Mouse (Mus musculus): ENCODE measurements around the gene Nlrp6. TPM values are rescaled to one million over a fixed set of nuclear protein-coding genes. Genes with fewer than 3 reads are reported as not detected.
A peak's percentile ranks its signal among the peaks of the same experiment; 100 is the strongest.

Nlrp6 gene
- polyA plus RNA-seq, 1 experiment from 2014 or later: 2.1 TPM

DNA sequence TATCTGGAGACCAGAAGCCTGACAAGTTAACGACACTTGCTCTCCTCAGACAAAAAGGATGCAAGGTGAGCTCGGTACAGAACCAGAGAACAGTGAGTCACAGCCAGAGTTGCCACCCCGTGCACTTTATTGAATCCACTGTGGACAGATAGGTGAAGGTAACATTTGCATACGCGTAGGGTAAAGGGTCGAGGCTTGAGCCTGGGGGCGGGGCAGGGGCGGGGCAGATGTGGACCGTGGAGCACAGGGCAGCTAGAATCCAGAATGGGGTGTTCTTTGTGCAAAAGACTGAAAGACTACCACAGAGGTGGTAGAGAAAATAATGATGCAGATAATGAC is 34.0 kb downstream of the Nlrp6 start:
- WGBS: 6% methylated on average over 9 of the region's 9 CpGs

DNA sequence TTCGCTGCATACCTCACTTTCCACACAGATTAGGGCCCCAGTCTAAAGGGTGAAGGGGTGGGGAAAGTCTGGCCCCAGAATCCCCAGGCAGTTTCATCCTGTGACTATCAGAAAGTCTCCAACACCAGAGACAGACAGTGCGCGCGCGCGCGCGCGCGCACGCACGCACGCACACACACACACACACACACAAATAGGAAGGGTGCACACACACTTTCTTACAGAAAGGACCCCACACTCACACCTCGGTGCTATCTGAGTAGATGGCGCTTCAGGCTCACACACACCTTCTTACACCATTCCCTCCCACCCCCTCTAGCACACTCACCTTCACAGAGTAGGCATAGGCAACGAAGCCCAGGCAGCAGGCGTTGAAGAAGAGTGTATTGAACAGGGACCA is 34.6 kb downstream of the Nlrp6 start:
- Histone ChIP-seq H3K27ac (peak overlapping the region; percentile 92), H3K9ac (ENCODE audit: low read depth, low read length) (peak overlapping the region; percentile 65), H3K4me1 (replicated peaks; ENCODE audit: insufficient read depth, low read length) (peaks cover 30% of the 10 kb centered on the region), H3K4me2 (ENCODE audit: low read length) (peak overlapping the region; percentile 64), H3K4me3 (replicated peaks; ENCODE audit: low read depth, low read length) (peak overlapping the region; percentile 56), H3K36me3 (ENCODE audit: insufficient read depth, low read length) (no peaks in the 10 kb centered on the region), H3K27me3 (ENCODE audit: insufficient read depth, low read length) (no peaks in the 10 kb centered on the region), H3K9me3 (replicated peaks; ENCODE audit: low read length) (no peaks in the 10 kb centered on the region)
- 2% methylated on average over 17 of the region's 17 CpGs for WGBS
- no peak for TF ChIP-seq CTCF (IDR thresholded peaks at IDR 0.05; ENCODE audit: low read depth)
- peak; percentile 38 for ATAC-seq (replicated peaks; ENCODE audit: low FRiP score, low read depth)
- DNase-seq (ENCODE audit: low spot score): peak; percentile 44

More for the DNA sequence above, 34.0 kb downstream of the Nlrp6 start:
- no peak for DNase-seq (ENCODE audit: low spot score)
- Histone ChIP-seq H3K27ac (no peak overlapping the region), H3K4me3 (replicated peaks; ENCODE audit: low read depth, low read length) (peak overlapping the region; percentile 56), H3K36me3 (ENCODE audit: insufficient read depth, low read length) (no peaks in the 10 kb centered on the region), H3K27me3 (ENCODE audit: insufficient read depth, low read length) (no peaks in the 10 kb centered on the region), H3K4me1 (replicated peaks; ENCODE audit: insufficient read depth, low read length) (peaks cover 32% of the 10 kb centered on the region), H3K4me2 (ENCODE audit: low read length) (peak overlapping the region; percentile 64), H3K9me3 (replicated peaks; ENCODE audit: low read length) (no peaks in the 10 kb centered on the region), H3K9ac (ENCODE audit: low read depth, low read length) (peak overlapping the region; percentile 65)
- ATAC-seq (replicated peaks; ENCODE audit: low FRiP score, low read depth): no peak
- no peak for TF ChIP-seq CTCF (IDR thresholded peaks at IDR 0.05; ENCODE audit: low read depth)

DNA sequence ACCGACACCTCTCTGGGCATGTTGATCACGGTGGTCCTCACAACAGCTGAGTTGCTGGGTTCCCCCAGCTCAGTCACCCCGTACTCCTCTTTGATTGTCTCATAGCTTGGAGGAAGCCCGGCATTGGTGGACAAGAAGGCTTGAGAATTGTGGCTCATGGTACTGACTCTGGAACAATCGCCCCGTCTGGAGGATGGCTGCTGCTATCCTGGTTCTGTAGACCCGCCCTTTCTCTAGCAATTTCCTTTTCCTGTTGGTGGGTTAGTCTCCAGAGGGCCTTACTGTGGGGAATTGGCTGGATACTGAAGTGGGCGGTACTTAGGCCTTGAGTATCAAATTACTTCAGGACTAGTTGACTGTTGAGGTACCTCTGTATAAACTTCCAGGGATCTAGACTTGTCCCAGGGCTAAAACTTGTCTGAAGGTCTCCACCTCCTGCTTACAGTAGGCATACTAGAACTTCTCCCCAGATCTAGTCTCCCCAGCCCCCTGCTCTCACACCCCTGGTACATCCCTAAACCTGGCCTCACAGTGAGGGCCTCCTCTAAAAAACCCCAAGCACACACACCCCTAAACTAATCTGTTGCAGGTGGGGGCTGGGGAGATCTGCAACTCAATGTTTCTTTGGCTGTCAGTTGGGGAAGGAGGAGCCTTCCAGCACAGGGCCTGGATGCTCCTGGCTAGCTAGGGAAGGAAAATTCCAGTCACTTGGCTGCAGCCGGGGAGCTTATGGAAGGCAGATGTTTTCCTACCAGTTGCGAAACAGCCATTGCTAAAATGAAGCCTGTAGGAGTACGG is 35.3 kb downstream of the Nlrp6 start, which contains the start of the genes Gm45717 and Ifitm2:
Gene Gm45717, minus strand, starts transcription at position 180 of the 798 bp plus-strand sequence.
Gene Ifitm2, minus strand, starts transcription at position 230 of the 798 bp plus-strand sequence.
- H3K4me2 ChIP-seq (ENCODE audit: low read length): peak within 1 kb of the TSS; percentile 64
- ATAC-seq (replicated peaks; ENCODE audit: low FRiP score, low read depth): peak; percentile 87
- no peaks in the 10 kb centered on the region for H3K27me3 ChIP-seq (ENCODE audit: insufficient read depth, low read length)
- H3K4me1 ChIP-seq (replicated peaks; ENCODE audit: insufficient read depth, low read length): peaks cover 24% of the 10 kb centered on the region
- no peaks in the 10 kb centered on the region for H3K36me3 ChIP-seq (ENCODE audit: insufficient read depth, low read length)
- H3K4me3 ChIP-seq (replicated peaks; ENCODE audit: low read depth, low read length): peak within 1 kb of the TSS; percentile 56
- WGBS: 10% methylated on average over 11 of the region's 11 CpGs
- TF ChIP-seq CTCF (IDR thresholded peaks at IDR 0.05; ENCODE audit: low read depth): peak; percentile 19; the same call in 1 of the 2 replicates
- H3K9me3 ChIP-seq (replicated peaks; ENCODE audit: low read length): no peaks in the 10 kb centered on the region
- peak within 1 kb of the TSS; percentile 92 for H3K27ac ChIP-seq
- peak within 1 kb of the TSS; percentile 65 for H3K9ac ChIP-seq (ENCODE audit: low read depth, low read length)
- peak; percentile 99 for DNase-seq (ENCODE audit: low spot score)

DNA sequence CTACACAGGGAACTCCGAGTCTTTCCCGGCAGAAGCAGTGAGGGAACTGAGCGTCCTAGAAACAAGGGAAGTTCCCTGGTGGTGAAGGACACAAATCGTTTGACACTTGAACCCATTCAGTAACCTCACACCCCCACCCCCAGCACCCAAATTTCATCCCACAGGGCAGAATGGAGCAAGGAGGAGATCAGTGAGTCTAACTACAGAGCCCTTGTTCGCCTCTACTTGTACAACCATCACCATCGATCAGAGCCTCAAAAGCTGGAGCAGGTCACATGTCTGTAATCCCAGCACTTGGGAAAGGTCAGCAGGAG is 35.8 kb downstream of the Nlrp6 start:
- DNase-seq (ENCODE audit: low spot score): no peak
- Histone ChIP-seq H3K9me3 (replicated peaks; ENCODE audit: low read length) (no peaks in the 10 kb centered on the region), H3K4me1 (replicated peaks; ENCODE audit: insufficient read depth, low read length) (peaks cover 20% of the 10 kb centered on the region; the same call in 1 of the 2 replicates), H3K27me3 (ENCODE audit: insufficient read depth, low read length) (no peaks in the 10 kb centered on the region), H3K27ac (peak overlapping the region; percentile 92), H3K4me2 (ENCODE audit: low read length) (peak overlapping the region; percentile 64; the same call in 1 of the 2 replicates), H3K9ac (ENCODE audit: low read depth, low read length) (no peak overlapping the region), H3K36me3 (ENCODE audit: insufficient read depth, low read length) (no peaks in the 10 kb centered on the region), H3K4me3 (replicated peaks; ENCODE audit: low read depth, low read length) (no peak overlapping the region)
- no peak for ATAC-seq (replicated peaks; ENCODE audit: low FRiP score, low read depth)
- no peak for TF ChIP-seq CTCF (IDR thresholded peaks at IDR 0.05; ENCODE audit: low read depth)
- WGBS: 41% methylated on average over 6 of the region's 6 CpGs

DNA sequence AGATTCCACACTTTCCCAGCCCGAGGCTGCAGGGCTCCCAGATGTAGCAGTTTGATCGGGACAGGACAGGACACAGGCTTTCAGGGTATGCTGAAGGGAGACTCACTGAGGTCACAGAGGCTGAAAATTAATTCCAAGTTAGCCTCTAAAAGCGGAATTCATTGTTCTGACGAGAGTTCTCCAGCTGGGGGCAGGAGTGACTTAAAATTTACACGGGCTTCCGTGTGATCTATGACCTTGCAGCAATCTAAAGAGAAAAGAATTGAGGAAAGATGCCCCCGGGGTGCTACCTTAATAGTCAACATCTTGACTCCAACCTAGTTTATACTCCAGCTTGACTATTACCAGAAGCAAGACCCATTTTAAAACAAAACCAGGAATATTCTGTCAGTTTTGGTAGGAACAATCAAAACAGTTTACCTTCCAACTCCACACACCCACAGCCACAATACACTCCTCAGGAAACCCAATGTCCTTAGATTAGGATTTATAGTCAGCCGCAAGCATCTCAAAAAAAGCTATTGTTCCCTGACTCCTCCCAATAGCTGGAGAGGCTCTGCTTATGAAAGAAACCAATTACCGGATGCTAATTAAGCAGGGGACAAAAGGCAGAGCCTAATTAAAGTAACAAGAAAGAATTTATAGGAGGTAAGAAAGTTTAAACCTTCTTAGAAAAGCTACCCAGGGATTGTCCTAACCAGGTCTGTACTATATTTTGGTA is 38.6 kb downstream of the Nlrp6 start:
- peak; percentile 78 for DNase-seq (ENCODE audit: low spot score)
- 7% methylated on average over 9 of the region's 9 CpGs for WGBS

DNA sequence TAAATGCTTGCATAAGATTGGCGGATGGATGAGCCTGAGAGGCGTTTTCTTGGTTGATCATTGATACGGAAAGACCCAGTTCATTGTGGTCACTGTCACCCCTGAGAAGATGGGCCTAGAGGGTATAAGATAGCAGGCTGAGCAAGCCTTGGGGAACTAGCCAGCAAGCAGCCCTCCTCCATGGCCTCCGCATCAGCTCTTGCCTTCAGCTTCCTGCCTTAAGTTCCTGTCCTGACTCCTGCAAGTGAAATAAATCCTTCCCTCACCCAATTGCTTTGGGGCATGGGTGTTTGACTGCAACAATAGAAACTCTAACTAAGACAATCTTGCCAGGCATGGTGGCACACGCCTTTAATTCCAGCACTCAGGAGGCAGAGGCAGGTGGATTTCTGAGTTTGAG is 39.3 kb downstream of the Nlrp6 start:
- H3K36me3 ChIP-seq (ENCODE audit: insufficient read depth, low read length): no peaks in the 10 kb centered on the region
- H3K27me3 ChIP-seq (ENCODE audit: insufficient read depth, low read length): no peaks in the 10 kb centered on the region
- no peaks in the 10 kb centered on the region for H3K9me3 ChIP-seq (replicated peaks; ENCODE audit: low read length)
- no peak overlapping the region for H3K9ac ChIP-seq (ENCODE audit: low read depth, low read length)
- DNase-seq (ENCODE audit: low spot score) (no peak), ATAC-seq (replicated peaks; ENCODE audit: low FRiP score, low read depth) (no peak)
- H3K4me1 ChIP-seq (replicated peaks; ENCODE audit: insufficient read depth, low read length): 0 out of 2 replicates have a peak, but pooled peaks cover 7% of the 10 kb centered on the region
- no peak overlapping the region for H3K4me3 ChIP-seq (replicated peaks; ENCODE audit: low read depth, low read length)
- WGBS: 84% methylated on average over 5 of the region's 5 CpGs
- H3K4me2 ChIP-seq (ENCODE audit: low read length): no peak overlapping the region
- H3K27ac ChIP-seq: no peak overlapping the region
- no peak for TF ChIP-seq CTCF (IDR thresholded peaks at IDR 0.05; ENCODE audit: low read depth)

More for the DNA sequence above, 38.6 kb downstream of the Nlrp6 start:
- Histone ChIP-seq H3K4me2 (ENCODE audit: low read length) (no peak overlapping the region), H3K27ac (no peak overlapping the region), H3K4me1 (replicated peaks; ENCODE audit: insufficient read depth, low read length) (0 out of 2 replicates have a peak, but pooled peaks cover 10% of the 10 kb centered on the region), H3K9me3 (replicated peaks; ENCODE audit: low read length) (no peaks in the 10 kb centered on the region), H3K4me3 (replicated peaks; ENCODE audit: low read depth, low read length) (no peak overlapping the region), H3K27me3 (ENCODE audit: insufficient read depth, low read length) (no peaks in the 10 kb centered on the region), H3K36me3 (ENCODE audit: insufficient read depth, low read length) (no peaks in the 10 kb centered on the region), H3K9ac (ENCODE audit: low read depth, low read length) (no peak overlapping the region)
- no peak for ATAC-seq (replicated peaks; ENCODE audit: low FRiP score, low read depth)
- TF ChIP-seq CTCF (IDR thresholded peaks at IDR 0.05; ENCODE audit: low read depth): peak; percentile 70

Measured in kidney, postnatal 0 days (tissue).